Mouse (Mus musculus) thymus, adult 2 months (tissue): ENCODE results near the gene Msantd1.

Source experiments
- CTCF ChIP-seq: fragments of 200-500 bp; IDR thresholded peaks from 2 replicates; pipeline ENCODE4 v1.5.1; 2012; ENCODE audit warnings: mild to moderate bottlenecking, control low read depth, low read length, moderate library complexity, borderline replicate concordance; ENCODE audit not compliant: control insufficient read depth, poor library complexity, insufficient read depth; ENCODE audit errors: extremely low read depth
- POLR2A ChIP-seq: fragments of 200-500 bp; IDR thresholded peaks from 2 replicates; pipeline ENCODE4 v1.6.1; 2012; ENCODE audit warnings: mild to moderate bottlenecking, low read length, control low read depth, moderate library complexity; ENCODE audit not compliant: control insufficient read depth, poor library complexity, insufficient read depth; ENCODE audit errors: extremely low read depth

- TF ChIP-seq CTCF (no peak), POLR2A (no peak)
These were observed at the start of gene Msantd1 for GRCm38 (mm10) chr5:34907910-34908725.
